In genomic region chr11:3964416-3965172, GRCm38 (mm10) we compare ENCODE assay signal across 8 mouse cellular contexts. TPM values are rescaled to one million over a fixed set of nuclear protein-coding genes. Genes with fewer than 3 reads are reported as not detected.
DNase-seq lines count a peak whose midpoint lies in the region; ATAC-seq and TF ChIP-seq lines count a peak whose summit lies in the region.

No protein-coding gene starts in this region.

- H3K4me1 ChIP-seq in heart, embryonic 14.5 days (ENCODE audit: control insufficient read depth in 2 of 2, insufficient read depth in 2 of 2, low read length in 2 of 2) = peaks cover 0 to 7% of the 10 kb centered on the region in 2 experiments; a peak in 2 of 4 replicates
- H3K4me1 ChIP-seq in bone marrow, adult 2 months (ENCODE audit: control insufficient read depth, insufficient read depth, low read length) = peaks cover 2% of the 10 kb centered on the region
- peaks cover 25% of the 10 kb centered on the region for H3K4me1 ChIP-seq in hindbrain, embryonic 15.5 days (replicated peaks)
- peaks cover 11% of the 10 kb centered on the region for H3K4me1 ChIP-seq in midbrain, embryonic 14.5 days (ENCODE audit: control insufficient read depth, insufficient read depth, low read length)

- H3K9me3 ChIP-seq in heart, embryonic 14.5 days (ENCODE audit: control insufficient read depth, low read length) = no peaks in the 10 kb centered on the region
- H3K9me3 ChIP-seq in hindbrain, embryonic 15.5 days = no peaks in the 10 kb centered on the region
- no peaks in the 10 kb centered on the region for H3K9me3 ChIP-seq in midbrain, embryonic 14.5 days (ENCODE audit: control insufficient read depth, low read length)

- H3K4me2 ChIP-seq in heart, embryonic 14.5 days (ENCODE audit: low read length) = peak overlapping the region; percentile 88
- H3K4me2 ChIP-seq in hindbrain, embryonic 15.5 days = peak overlapping the region; percentile 88
- peak overlapping the region; percentile 68 for H3K4me2 ChIP-seq in midbrain, embryonic 14.5 days (ENCODE audit: low read length)

- DNase-seq in heart, adult 8-10 months (ENCODE audit: low spot score) = no peak
- DNase-seq in midbrain, embryonic 14.5 days = no peak
- DNase-seq in right cerebral cortex, postnatal 14 days = no peak
- no peak for DNase-seq in yolk sac, embryonic 10.5 days (ENCODE audit: low spot score)
- DNase-seq in left cerebral cortex, postnatal 25 days (ENCODE audit: low spot score in 2 of 2) = no peak

- no peak for ATAC-seq in heart, embryonic 14.5 days (ENCODE audit: insufficient number of reproducible peaks, insufficient read depth, low FRiP score, low read depth)
- ATAC-seq in hindbrain, embryonic 15.5 days (ENCODE audit: low FRiP score, low read depth) = no peak
- no peak for ATAC-seq in midbrain, embryonic 14.5 days (ENCODE audit: low FRiP score, low TSS enrichment)

- 16% methylated on average over 11 of the region's 11 CpGs for WGBS in heart, embryonic 14.5 days
- WGBS in bone marrow, adult 2 months = 4% methylated on average over 11 of the region's 11 CpGs
- WGBS in hindbrain, embryonic 15.5 days = 16% methylated on average over 11 of the region's 11 CpGs
- 13% methylated on average over 11 of the region's 11 CpGs for WGBS in midbrain, embryonic 14.5 days

- H3K36me3 ChIP-seq in heart, embryonic 14.5 days (ENCODE audit: control insufficient read depth, insufficient read depth, low read length) = peaks cover 16% of the 10 kb centered on the region
- peaks cover 9% of the 10 kb centered on the region for H3K36me3 ChIP-seq in hindbrain, embryonic 15.5 days
- H3K36me3 ChIP-seq in midbrain, embryonic 14.5 days (ENCODE audit: control insufficient read depth, insufficient read depth, low read length) = peaks cover 19% of the 10 kb centered on the region

- TF ChIP-seq CTCF in bone marrow, adult 2 months (IDR thresholded peaks at IDR 0.05; ENCODE audit: control insufficient read depth, insufficient read depth, low read length) = no peak

- intact Hi-C loops in left cerebral cortex, postnatal 25 days (cut with DNase I) = loop anchor here (5.0 kb wide), 1 partner anchor 37 kb away; no protein-coding TSS in a partner anchor

- TF ChIP-seq POLR2A in bone marrow, adult 2 months (IDR thresholded peaks at IDR 0.05; ENCODE audit: borderline replicate concordance, control insufficient read depth, low read depth, low read length) = no peak

- peak overlapping the region; percentile 36 to 67; a peak in 1 of 4 replicates for H3K27ac ChIP-seq in heart, embryonic 14.5 days (replicated peaks in 1 of 2; ENCODE audit: control insufficient read depth in 1 of 2, insufficient read depth in 1 of 2, low read depth in 2 of 2, low read length in 2 of 2)
- no peak overlapping the region for H3K27ac ChIP-seq in bone marrow, adult 2 months (ENCODE audit: control insufficient read depth, insufficient read depth, low read depth, low read length, poor library complexity)
- no peak overlapping the region for H3K27ac ChIP-seq in hindbrain, embryonic 15.5 days (replicated peaks)
- H3K27ac ChIP-seq in midbrain, embryonic 14.5 days (replicated peaks; ENCODE audit: low read depth, low read length) = peak overlapping the region; percentile 52; the same call in 1 of the 2 replicates

- peak overlapping the region; percentile 73 for H3K9ac ChIP-seq in heart, embryonic 14.5 days (ENCODE audit: low read length)
- peak overlapping the region; percentile 82 for H3K9ac ChIP-seq in hindbrain, embryonic 15.5 days
- H3K9ac ChIP-seq in midbrain, embryonic 14.5 days (replicated peaks; ENCODE audit: low read length) = peak overlapping the region; percentile 68

- H3K27me3 ChIP-seq in heart, embryonic 14.5 days (ENCODE audit: control insufficient read depth, insufficient read depth, low read length) = no peaks in the 10 kb centered on the region
- no peaks in the 10 kb centered on the region for H3K27me3 ChIP-seq in hindbrain, embryonic 15.5 days
- no peaks in the 10 kb centered on the region for H3K27me3 ChIP-seq in midbrain, embryonic 14.5 days (ENCODE audit: control insufficient read depth, insufficient read depth, low read length)

- peak overlapping the region; percentile 64 to 74 for H3K4me3 ChIP-seq in heart, embryonic 14.5 days (ENCODE audit: control insufficient read depth in 1 of 2, insufficient read depth in 1 of 2, low read depth in 1 of 2, low read length in 2 of 2)
- peak overlapping the region; percentile 66 for H3K4me3 ChIP-seq in bone marrow, adult 2 months (replicated peaks; ENCODE audit: control insufficient read depth, low read depth, low read length)
- H3K4me3 ChIP-seq in hindbrain, embryonic 15.5 days = peak overlapping the region; percentile 95
- peak overlapping the region; percentile 76 for H3K4me3 ChIP-seq in midbrain, embryonic 14.5 days (replicated peaks; ENCODE audit: low read depth, low read length)

RNA-seq across cellular contexts. Expression of gene Pes1, which starts 0.8 kb away (rescaled TPM):
- 37.7 and 41.3 TPM in 2 replicates for polyA plus RNA-seq in heart, embryonic 14.5 days (2014; fragmentation: Nextera tagmentation; extraction: Ambion mirVana)
- total RNA-seq in heart, adult 8-10 months (2022) = 10 to 100 TPM; 25.1 to 30.5 (median 27.3) TPM
- polyA plus RNA-seq in bone marrow, adult 2 months (2011; ENCODE audit: insufficient read depth, insufficient read length, low replicate concordance, missing spikeins) = 21.2 and 35.0 TPM in 2 replicates
- 55.2 and 57.5 TPM in 2 replicates for polyA plus RNA-seq in hindbrain, embryonic 15.5 days (2015; fragmentation: Nextera tagmentation; extraction: Ambion mirVana)
- 39.2 and 54.4 TPM in 2 replicates for polyA plus RNA-seq in midbrain, embryonic 14.5 days (2014; fragmentation: Nextera tagmentation; extraction: Ambion mirVana)
- total RNA-seq in left cerebral cortex, postnatal 25 days (2021) = 10 to 100 TPM; 38.5 to 41.5 TPM

RNA-seq across cellular contexts. Expression of gene 4930556J24Rik, which starts 12.0 kb away (rescaled TPM):
- polyA plus RNA-seq in heart, embryonic 14.5 days (2014; fragmentation: Nextera tagmentation; extraction: Ambion mirVana) = not detected in 2 replicates
- total RNA-seq in heart, adult 8-10 months (2022) = not detected
- polyA plus RNA-seq in bone marrow, adult 2 months (2011; ENCODE audit: insufficient read depth, insufficient read length, low replicate concordance, missing spikeins) = not detected in 2 replicates
- 0.13 TPM in 1 of 2 replicates, not detected in the other for polyA plus RNA-seq in hindbrain, embryonic 15.5 days (2015; fragmentation: Nextera tagmentation; extraction: Ambion mirVana)
- polyA plus RNA-seq in midbrain, embryonic 14.5 days (2014; fragmentation: Nextera tagmentation; extraction: Ambion mirVana) = 0.24 TPM in 1 of 2 replicates, not detected in the other
- total RNA-seq in left cerebral cortex, postnatal 25 days (2021) = not detected

RNA-seq across cellular contexts. Expression of gene Gal3st1, which starts 18.8 kb away (rescaled TPM):
- polyA plus RNA-seq in heart, embryonic 14.5 days (2014; fragmentation: Nextera tagmentation; extraction: Ambion mirVana) = 0.20 TPM in 1 of 2 replicates, not detected in the other
- under 1 TPM in 1 of 4 experiments, not detected in 3; 0.27 TPM for total RNA-seq in heart, adult 8-10 months (2022)
- polyA plus RNA-seq in bone marrow, adult 2 months (2011; ENCODE audit: insufficient read depth, insufficient read length, low replicate concordance, missing spikeins) = 0.56 TPM in 1 of 2 replicates, not detected in the other
- polyA plus RNA-seq in hindbrain, embryonic 15.5 days (2015; fragmentation: Nextera tagmentation; extraction: Ambion mirVana) = 9.5 and 9.8 TPM in 2 replicates
- polyA plus RNA-seq in midbrain, embryonic 14.5 days (2014; fragmentation: Nextera tagmentation; extraction: Ambion mirVana) = 3.6 and 4.2 TPM in 2 replicates
- 10 to 100 TPM; 13.2 to 15.5 TPM for total RNA-seq in left cerebral cortex, postnatal 25 days (2021)

RNA-seq across cellular contexts. Expression of gene Tcn2, which starts 32.6 kb away (rescaled TPM):
- 82.3 and 91.6 TPM in 2 replicates for polyA plus RNA-seq in heart, embryonic 14.5 days (2014; fragmentation: Nextera tagmentation; extraction: Ambion mirVana)
- 10 to 100 TPM; 43.0 to 46.5 (median 44.3) TPM for total RNA-seq in heart, adult 8-10 months (2022)
- polyA plus RNA-seq in bone marrow, adult 2 months (2011; ENCODE audit: insufficient read depth, insufficient read length, low replicate concordance, missing spikeins) = 16.7 and 48.3 TPM in 2 replicates
- polyA plus RNA-seq in hindbrain, embryonic 15.5 days (2015; fragmentation: Nextera tagmentation; extraction: Ambion mirVana) = 27.2 and 28.3 TPM in 2 replicates
- 11.7 and 21.2 TPM in 2 replicates for polyA plus RNA-seq in midbrain, embryonic 14.5 days (2014; fragmentation: Nextera tagmentation; extraction: Ambion mirVana)
- 10 to 100 TPM; 19.6 to 20.4 TPM for total RNA-seq in left cerebral cortex, postnatal 25 days (2021)

RNA-seq across cellular contexts. Expression of gene Slc35e4, which starts 50.1 kb away (rescaled TPM):
- polyA plus RNA-seq in heart, embryonic 14.5 days (2014; fragmentation: Nextera tagmentation; extraction: Ambion mirVana) = 3.0 and 3.4 TPM in 2 replicates
- total RNA-seq in heart, adult 8-10 months (2022) = 1 to 10 TPM; 3.1 to 5.5 (median 4.3) TPM
- 1.3 TPM in 1 of 2 replicates, not detected in the other for polyA plus RNA-seq in bone marrow, adult 2 months (2011; ENCODE audit: insufficient read depth, insufficient read length, low replicate concordance, missing spikeins)
- polyA plus RNA-seq in hindbrain, embryonic 15.5 days (2015; fragmentation: Nextera tagmentation; extraction: Ambion mirVana) = 17.3 and 20.3 TPM in 2 replicates
- 10.8 and 14.5 TPM in 2 replicates for polyA plus RNA-seq in midbrain, embryonic 14.5 days (2014; fragmentation: Nextera tagmentation; extraction: Ambion mirVana)
- total RNA-seq in left cerebral cortex, postnatal 25 days (2021) = 10 to 100 TPM; 17.9 to 20.5 TPM

Comparison
In these comparisons a context has a peak if more than half of its experiments do, and no peak if none do; other contexts are left out.
1. H3K27ac ChIP-seq: peak in heart, embryonic 14.5 days (2 of 2) and midbrain, embryonic 14.5 days (single experiment); none in bone marrow, adult 2 months (single experiment) and hindbrain, embryonic 15.5 days (single experiment).
2. Peak in every context shown above with its lines, with median percentiles within 50 percentile points of each other: H3K4me2 ChIP-seq, H3K4me3 ChIP-seq and H3K9ac ChIP-seq.